In the genomic region with DNA sequence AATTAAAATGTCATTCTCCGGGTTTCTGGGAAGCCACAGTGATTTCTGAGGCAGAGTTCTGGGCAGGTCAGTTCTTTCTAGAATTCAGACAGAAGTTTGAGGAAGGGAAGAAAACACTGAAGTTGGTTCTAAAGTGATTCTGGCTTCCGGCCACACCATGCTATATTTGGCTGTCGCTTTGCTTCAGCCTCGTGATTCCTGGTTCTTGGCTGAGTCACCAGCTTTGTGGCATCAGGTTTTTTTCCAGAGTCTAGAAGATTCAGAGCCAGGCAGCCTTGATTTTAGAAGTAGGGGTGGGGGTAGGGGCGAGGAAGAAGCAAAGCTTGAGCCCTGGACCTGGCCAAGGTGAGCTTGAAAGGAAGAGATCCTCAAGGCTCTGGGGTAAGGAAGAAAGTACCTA, we compare ENCODE assay signal across 8 mouse cellular contexts. TPM values are rescaled to one million over a fixed set of nuclear protein-coding genes. Genes with fewer than 3 reads are reported as not detected.
A peak's percentile ranks its signal among the peaks of the same experiment; 100 is the strongest.
DNase-seq lines count a peak whose midpoint lies in the region; ATAC-seq lines count a peak whose summit lies in the region.

No protein-coding gene starts in this region.

- peak; percentile 47 for DNase-seq in CD4-positive, CD25-positive, alpha-beta regulatory T cell, adult 2 months (ENCODE audit: low read depth, low spot score)
- peak; percentile 63 to 70 for DNase-seq in adrenal gland, adult 18-20 months (ENCODE audit: low spot score in 2 of 2)
- DNase-seq in heart, postnatal 25 days (ENCODE audit: low spot score) = peak; percentile 51
- DNase-seq in layer of hippocampus, adult 18-20 months (ENCODE audit: low spot score in 2 of 2) = peak; percentile 67 to 85

- intact Hi-C loops in heart, postnatal 25 days (cut with DNase I) = no loop called here

- WGBS in forebrain, embryonic 16.5 days = 68% methylated on average over 5 of the region's 5 CpGs
- 47% methylated on average over 5 of the region's 5 CpGs for WGBS in lung, embryonic 16.5 days

- H3K36me3 ChIP-seq in forebrain, embryonic 16.5 days (ENCODE audit: control insufficient read depth, insufficient read depth) = no peaks in the 10 kb centered on the region
- H3K36me3 ChIP-seq in lung, embryonic 16.5 days (ENCODE audit: control insufficient read depth, insufficient read depth, low read length) = 0 out of 2 replicates have a peak, but pooled peaks cover 2% of the 10 kb centered on the region

- H3K4me1 ChIP-seq in forebrain, embryonic 16.5 days (replicated peaks; ENCODE audit: control insufficient read depth, insufficient read depth, low read length) = peaks cover 37% of the 10 kb centered on the region
- H3K4me1 ChIP-seq in lung, embryonic 16.5 days (replicated peaks; ENCODE audit: control insufficient read depth, insufficient read depth, low read length) = peaks cover 39% of the 10 kb centered on the region

- H3K9me3 ChIP-seq in forebrain, embryonic 16.5 days (ENCODE audit: control insufficient read depth, low read length) = no peaks in the 10 kb centered on the region
- H3K9me3 ChIP-seq in lung, embryonic 16.5 days (ENCODE audit: control insufficient read depth, low read length) = no peaks in the 10 kb centered on the region

- H3K9ac ChIP-seq in forebrain, embryonic 16.5 days (replicated peaks; ENCODE audit: low read depth, low read length) = no peak overlapping the region
- H3K9ac ChIP-seq in lung, embryonic 16.5 days (ENCODE audit: low read length) = 0 out of 2 replicates have a peak overlapping the region, but pooled peaks have one; percentile 25

- H3K27me3 ChIP-seq in forebrain, embryonic 16.5 days (replicated peaks; ENCODE audit: control insufficient read depth, insufficient read depth, low read length) = no peaks in the 10 kb centered on the region
- H3K27me3 ChIP-seq in lung, embryonic 16.5 days (ENCODE audit: control insufficient read depth, insufficient read depth, low read depth, low read length) = no peaks in the 10 kb centered on the region

- H3K4me2 ChIP-seq in forebrain, embryonic 16.5 days (ENCODE audit: low read length) = no peak overlapping the region
- H3K4me2 ChIP-seq in lung, embryonic 16.5 days (ENCODE audit: low read depth, low read length) = no peak overlapping the region

- H3K27ac ChIP-seq in forebrain, embryonic 16.5 days (ENCODE audit: low read length) = peak overlapping the region; percentile 31; the same call in 1 of the 2 replicates
- peak overlapping the region; percentile 100 for H3K27ac ChIP-seq in lung, embryonic 16.5 days (ENCODE audit: low read length)

- ATAC-seq in CD4-positive, CD25-positive, alpha-beta regulatory T cell, adult 4 months = no peak
- no peak for ATAC-seq in forebrain, embryonic 16.5 days
- no peak for ATAC-seq in lung, embryonic 16.5 days (ENCODE audit: low read depth)
- no peak for ATAC-seq in erythroblast, adult 5-6 weeks (replicated peaks; ENCODE audit: low FRiP score, poor library complexity, severe bottlenecking)

- H3K4me3 ChIP-seq in forebrain, embryonic 16.5 days (replicated peaks; ENCODE audit: low read length) = no peak overlapping the region
- H3K4me3 ChIP-seq in lung, embryonic 16.5 days (ENCODE audit: low read length) = no peak overlapping the region

RNA-seq across cellular contexts. Expression of a gene that starts 1.6 kb away (rescaled TPM):
- polyA plus RNA-seq in CD4-positive, CD25-positive, alpha-beta regulatory T cell, adult 4 months (2017; shearing (Covaris generic)) = 1,000 to 10,000 TPM in 1 of 2 experiments, 100 to 1,000 TPM in 1; 954 to 1,216 TPM
- total RNA-seq in adrenal gland, adult 18-20 months (2021) = 1,000 to 10,000 TPM; 1,721 to 2,004 TPM
- polyA plus RNA-seq in forebrain, embryonic 16.5 days (2015; fragmentation: Nextera tagmentation; extraction: Ambion mirVana) = 1,295 and 1,372 TPM in 2 replicates
- total RNA-seq in heart, postnatal 25 days (2021) = 1,000 to 10,000 TPM in 1 of 2 experiments, 100 to 1,000 TPM in 1; 907 to 1,197 TPM
- 100 to 1,000 TPM; 754 to 818 TPM for total RNA-seq in layer of hippocampus, adult 18-20 months (2021)
- 1,152 and 1,205 TPM in 2 replicates for polyA plus RNA-seq in lung, embryonic 16.5 days (2015; fragmentation: Nextera tagmentation; extraction: Ambion mirVana)
- total RNA-seq in erythroblast, adult 5-6 weeks (2015; ENCODE audit: low replicate concordance) = 74.2 and 81.7 TPM in 2 replicates
- 106 and 132 TPM in 2 replicates for total RNA-seq in erythroblast, adult 5-6 weeks (2017; ENCODE audit: low replicate concordance)

RNA-seq across cellular contexts. Expression of a gene that starts 2.5 kb away (rescaled TPM):
- 1 to 10 TPM in 1 of 2 experiments, under 1 TPM in 1; 0.70 to 1.0 TPM for polyA plus RNA-seq in CD4-positive, CD25-positive, alpha-beta regulatory T cell, adult 4 months (2017; shearing (Covaris generic))
- under 1 TPM; 0.42 to 0.50 TPM for total RNA-seq in adrenal gland, adult 18-20 months (2021)
- 0.39 and 0.46 TPM in 2 replicates for polyA plus RNA-seq in forebrain, embryonic 16.5 days (2015; fragmentation: Nextera tagmentation; extraction: Ambion mirVana)
- total RNA-seq in heart, postnatal 25 days (2021) = under 1 TPM in 1 of 2 experiments, not detected in 1; 0.22 TPM
- under 1 TPM in 1 of 2 experiments, not detected in 1; 0.46 TPM for total RNA-seq in layer of hippocampus, adult 18-20 months (2021)
- 0.29 and 0.36 TPM in 2 replicates for polyA plus RNA-seq in lung, embryonic 16.5 days (2015; fragmentation: Nextera tagmentation; extraction: Ambion mirVana)
- not detected in 2 replicates for total RNA-seq in erythroblast, adult 5-6 weeks (2015; ENCODE audit: low replicate concordance)
- total RNA-seq in erythroblast, adult 5-6 weeks (2017; ENCODE audit: low replicate concordance) = 0.43 TPM in 1 of 2 replicates, not detected in the other

RNA-seq across cellular contexts. Expression of a gene that starts 42.3 kb away (rescaled TPM):
- 1 to 10 TPM; 8.4 to 8.6 TPM for polyA plus RNA-seq in CD4-positive, CD25-positive, alpha-beta regulatory T cell, adult 4 months (2017; shearing (Covaris generic))
- 10 to 100 TPM; 16.7 to 19.3 TPM for total RNA-seq in adrenal gland, adult 18-20 months (2021)
- polyA plus RNA-seq in forebrain, embryonic 16.5 days (2015; fragmentation: Nextera tagmentation; extraction: Ambion mirVana) = 10.5 and 13.5 TPM in 2 replicates
- 10 to 100 TPM; 10.2 to 10.6 TPM for total RNA-seq in heart, postnatal 25 days (2021)
- 10 to 100 TPM; 15.0 to 15.4 TPM for total RNA-seq in layer of hippocampus, adult 18-20 months (2021)
- polyA plus RNA-seq in lung, embryonic 16.5 days (2015; fragmentation: Nextera tagmentation; extraction: Ambion mirVana) = 10.1 and 10.6 TPM in 2 replicates
- 1.2 and 17.8 TPM in 2 replicates for total RNA-seq in erythroblast, adult 5-6 weeks (2015; ENCODE audit: low replicate concordance)
- total RNA-seq in erythroblast, adult 5-6 weeks (2017; ENCODE audit: low replicate concordance) = 6.1 and 6.5 TPM in 2 replicates

RNA-seq across cellular contexts. Expression of a gene that starts 49.8 kb away (rescaled TPM):
- polyA plus RNA-seq in CD4-positive, CD25-positive, alpha-beta regulatory T cell, adult 4 months (2017; shearing (Covaris generic)) = 1 to 10 TPM; 4.3 to 7.5 TPM
- total RNA-seq in adrenal gland, adult 18-20 months (2021) = 10 to 100 TPM; 18.7 to 32.1 TPM
- polyA plus RNA-seq in forebrain, embryonic 16.5 days (2015; fragmentation: Nextera tagmentation; extraction: Ambion mirVana) = 37.8 and 38.3 TPM in 2 replicates
- 10 to 100 TPM; 49.0 to 57.6 TPM for total RNA-seq in heart, postnatal 25 days (2021)
- 100 to 1,000 TPM in 1 of 2 experiments, 10 to 100 TPM in 1; 92.7 to 107 TPM for total RNA-seq in layer of hippocampus, adult 18-20 months (2021)
- 29.1 and 31.9 TPM in 2 replicates for polyA plus RNA-seq in lung, embryonic 16.5 days (2015; fragmentation: Nextera tagmentation; extraction: Ambion mirVana)
- 10.9 and 13.1 TPM in 2 replicates for total RNA-seq in erythroblast, adult 5-6 weeks (2015; ENCODE audit: low replicate concordance)
- total RNA-seq in erythroblast, adult 5-6 weeks (2017; ENCODE audit: low replicate concordance) = 4.7 and 5.3 TPM in 2 replicates

RNA-seq across cellular contexts. Expression of a gene that starts 50.7 kb away (rescaled TPM):
- polyA plus RNA-seq in CD4-positive, CD25-positive, alpha-beta regulatory T cell, adult 4 months (2017; shearing (Covaris generic)) = 10 to 100 TPM in 1 of 2 experiments, 1 to 10 TPM in 1; 5.9 to 11.6 TPM
- 1,000 to 10,000 TPM; 2,973 to 3,724 TPM for total RNA-seq in adrenal gland, adult 18-20 months (2021)
- 33.4 and 38.3 TPM in 2 replicates for polyA plus RNA-seq in forebrain, embryonic 16.5 days (2015; fragmentation: Nextera tagmentation; extraction: Ambion mirVana)
- total RNA-seq in heart, postnatal 25 days (2021) = 10 to 100 TPM; 29.6 to 35.2 TPM
- 10 to 100 TPM; 29.4 to 32.7 TPM for total RNA-seq in layer of hippocampus, adult 18-20 months (2021)
- 65.9 and 66.6 TPM in 2 replicates for polyA plus RNA-seq in lung, embryonic 16.5 days (2015; fragmentation: Nextera tagmentation; extraction: Ambion mirVana)
- total RNA-seq in erythroblast, adult 5-6 weeks (2015; ENCODE audit: low replicate concordance) = 20.9 and 28.6 TPM in 2 replicates
- total RNA-seq in erythroblast, adult 5-6 weeks (2017; ENCODE audit: low replicate concordance) = 13.5 and 16.6 TPM in 2 replicates

Comparison
In these comparisons a context has a peak if more than half of its experiments do, and no peak if none do; other contexts are left out.
1. RNA of a gene that starts 1.6 kb away (total RNA-seq): 1,721 to 2,004 TPM in adrenal gland, adult 18-20 months, 907 to 1,197 TPM in heart, postnatal 25 days and 754 to 818 TPM in layer of hippocampus, adult 18-20 months; 74.2 to 132 TPM in erythroblast, adult 5-6 weeks; every median in the first group is over 4 times any median in the second.
2. Peak in every context shown above with its lines, with median percentiles within 50 percentile points of each other: DNase-seq.